Mouse (Mus musculus) lung, adult 18-20 months (tissue): ENCODE results near the gene Gm49321.

ENCODE experiments used
- DNase-seq, 2 experiments: peaks; one replicate each; pipeline ENCODE4 v3.0.0; 2022; ENCODE audit warnings: mixed read lengths in 2 of 2

The Gm49321 gene

GRCm38 (mm10) chr12:73937353-73937752 is at the start of gene Gm49321:
Gene Gm49321, plus strand, starts transcription at chr12:73937653.
- DNase-seq = no peak

- peak; percentile 27 to 64 for DNase-seq
Measured at GRCm38 (mm10) chr12:73888003-73888783, 49.3 kb upstream of the Gm49321 start.

- no peak for DNase-seq
Measured at GRCm38 (mm10) chr12:73889571-73889970, 47.9 kb upstream of the Gm49321 start.

- no peak for DNase-seq
Measured at GRCm38 (mm10) chr12:73890086-73890485, 47.4 kb upstream of the Gm49321 start.

GRCm38 (mm10) chr12:73892616-73893015 is 44.8 kb upstream of the Gm49321 start:
- DNase-seq = no peak

GRCm38 (mm10) chr12:73894838-73895237 is 42.6 kb upstream of the Gm49321 start:
- DNase-seq = no peak

- DNase-seq = no peak
Measured at GRCm38 (mm10) chr12:73895674-73896073, 41.8 kb upstream of the Gm49321 start.

GRCm38 (mm10) chr12:73896471-73896870 is 41.0 kb upstream of the Gm49321 start:
- no peak for DNase-seq

- no peak for DNase-seq
Measured at GRCm38 (mm10) chr12:73898281-73898680, 39.2 kb upstream of the Gm49321 start.

DNA sequence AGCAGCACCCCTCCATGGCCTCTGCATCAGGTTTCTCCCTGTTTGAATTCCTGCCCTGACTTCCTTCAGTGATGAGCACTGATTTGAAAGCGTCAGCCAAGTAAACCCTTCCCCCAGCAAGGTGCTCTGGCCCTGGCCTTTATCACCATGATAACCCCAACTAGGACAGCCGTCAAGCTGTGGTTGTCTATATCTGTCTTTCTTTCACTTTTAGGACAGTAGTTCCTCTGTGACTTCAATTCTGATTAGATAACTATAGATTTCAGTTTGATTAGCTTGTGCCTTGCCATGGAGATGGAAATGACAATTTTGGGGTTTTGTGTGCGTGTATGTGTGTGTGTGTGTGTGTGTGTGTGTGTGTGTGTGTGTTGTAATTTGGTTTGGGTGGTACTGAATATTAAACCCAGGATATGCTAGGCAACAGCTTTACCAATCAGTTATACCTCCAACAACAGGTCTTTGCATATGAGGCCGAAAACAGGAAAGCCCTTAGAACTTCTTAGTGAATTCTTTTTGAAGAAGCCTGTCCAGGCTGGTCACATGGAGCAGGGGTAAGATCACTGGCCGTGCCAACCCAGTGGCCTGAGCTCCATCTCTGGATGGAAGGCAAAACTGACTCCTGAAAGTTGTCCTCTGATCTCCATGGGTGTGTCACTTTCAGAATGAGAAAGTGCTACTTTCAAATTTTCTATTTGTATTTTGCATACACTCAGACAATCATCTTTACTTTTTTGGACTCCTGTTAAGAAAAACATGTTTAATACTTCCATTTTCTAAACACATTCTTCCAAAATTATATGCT is 33.1 kb upstream of the Gm49321 start:
- DNase-seq = no peak

- no peak for DNase-seq
Measured at GRCm38 (mm10) chr12:73905041-73905440, 32.4 kb upstream of the Gm49321 start.

- no peak for DNase-seq
Measured at GRCm38 (mm10) chr12:73905555-73905954, 31.9 kb upstream of the Gm49321 start.

DNA sequence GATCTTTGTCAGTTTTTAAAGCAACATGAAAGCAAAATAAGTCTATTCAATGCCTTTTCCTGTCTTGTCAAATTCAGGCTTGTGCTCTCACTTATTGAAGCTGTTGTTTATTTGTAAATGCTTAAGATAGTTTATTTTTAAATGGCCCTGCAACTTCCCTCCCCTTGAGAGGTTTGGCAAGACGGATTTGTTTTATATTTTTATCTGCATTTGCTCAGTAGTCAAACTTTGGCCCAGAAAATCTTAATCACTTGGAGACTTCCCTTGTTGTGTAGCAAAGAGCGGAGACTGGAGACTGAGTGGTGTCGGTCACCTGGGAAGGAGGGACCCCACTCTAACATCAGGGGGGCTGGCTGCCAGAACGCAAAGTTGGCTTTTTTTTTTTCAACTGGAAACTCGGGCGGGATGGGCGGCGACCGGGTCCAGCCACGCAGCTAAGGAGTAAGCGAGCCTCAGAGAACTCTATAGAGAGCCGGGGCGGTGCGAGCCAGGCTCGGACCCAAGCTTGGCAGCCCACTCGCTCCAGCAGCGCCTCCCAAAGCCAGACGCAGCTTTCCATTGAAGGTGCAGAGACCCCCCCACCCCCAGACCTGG is 30.3 kb upstream of the Gm49321 start:
- no peak for DNase-seq

DNA sequence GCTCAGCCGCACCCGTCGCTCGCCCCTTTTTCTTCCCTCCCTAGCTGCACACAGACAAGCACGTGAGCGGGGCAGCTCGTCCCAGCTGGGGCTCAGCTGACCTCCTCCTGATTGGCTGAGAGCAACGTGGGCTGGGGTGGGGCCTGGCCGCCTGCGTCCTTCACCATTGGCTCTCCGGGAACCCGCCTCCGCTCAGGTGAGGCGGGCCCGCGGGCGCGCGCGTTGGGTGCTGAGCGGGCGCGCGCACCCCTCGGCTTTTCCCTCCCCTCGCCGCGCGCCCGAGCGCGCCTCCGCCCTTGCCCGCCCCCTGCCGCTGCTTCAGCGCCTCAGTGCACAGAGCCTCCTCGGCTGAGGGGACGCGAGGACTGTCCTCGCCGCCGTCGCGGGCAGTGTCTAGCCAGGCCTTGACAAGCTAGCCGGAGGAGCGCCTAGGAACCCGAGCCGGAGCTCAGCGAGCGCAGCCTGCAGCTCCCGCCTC is 29.7 kb upstream of the Gm49321 start:
- DNase-seq = peak; percentile 97 to 98

DNA sequence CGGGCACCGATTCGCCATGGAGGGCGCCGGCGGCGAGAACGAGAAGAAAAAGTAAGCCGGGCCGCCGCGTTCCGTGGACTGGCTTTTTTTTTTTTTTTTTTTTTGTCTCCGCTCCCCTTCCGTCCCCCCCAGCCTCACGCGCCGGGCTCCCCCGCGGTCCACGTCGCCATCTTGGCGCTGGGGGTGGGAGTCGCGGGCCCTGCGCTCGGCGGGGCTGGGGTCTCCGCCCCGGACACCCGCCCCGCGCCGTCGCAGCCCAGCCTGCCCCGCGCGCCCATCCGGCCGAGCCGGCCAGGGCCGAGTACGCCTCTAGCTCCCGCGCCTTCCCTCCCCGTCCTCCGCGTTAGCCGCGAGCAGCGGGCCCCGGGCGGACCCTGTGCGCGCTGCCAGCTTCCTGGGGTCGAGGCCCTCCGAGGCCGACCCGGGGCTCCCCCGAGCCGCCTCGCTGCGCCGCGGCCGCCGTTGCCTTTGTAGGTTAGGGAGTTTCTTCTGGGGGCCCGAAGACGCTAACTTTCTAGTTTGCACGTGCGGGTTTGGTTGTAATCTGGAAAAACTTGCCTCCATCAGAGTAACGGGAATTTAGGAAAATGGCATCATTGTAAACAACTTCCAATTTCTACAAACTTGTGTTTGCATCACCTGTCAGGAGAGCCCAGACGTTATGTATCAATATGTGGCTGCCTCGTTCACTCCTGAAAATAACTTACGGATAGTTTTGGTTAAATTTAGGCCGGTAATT is 29.0 kb upstream of the Gm49321 start:
- DNase-seq = peak; percentile 53 to 67

- no peak for DNase-seq
Measured at GRCm38 (mm10) chr12:73909013-73909575, 28.4 kb upstream of the Gm49321 start.

- no peak for DNase-seq
Measured at GRCm38 (mm10) chr12:73918479-73918878, 19.0 kb upstream of the Gm49321 start.

DNA sequence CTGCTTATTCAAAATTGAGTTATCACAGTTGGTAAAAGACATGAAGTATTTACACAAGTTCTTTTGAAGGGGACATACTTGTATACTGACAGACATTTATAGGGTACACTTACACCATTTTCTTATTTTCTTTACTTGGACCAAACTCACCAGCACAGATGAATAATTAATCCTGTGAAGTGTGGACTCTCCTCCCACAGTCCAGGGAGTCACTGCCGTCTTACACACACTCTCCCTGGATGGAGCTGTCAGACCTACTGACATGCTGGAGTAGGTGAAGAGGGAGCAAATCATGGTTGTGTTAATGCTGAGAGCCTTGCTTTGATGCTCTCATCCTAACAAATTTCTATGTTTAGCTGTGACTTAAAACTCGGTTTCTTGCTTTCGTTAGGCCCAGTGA is 7.2 kb upstream of the Gm49321 start:
- no peak for DNase-seq

- DNase-seq = peak in 1 of 2 experiments; percentile 34
Measured at GRCm38 (mm10) chr12:73931274-73931673, 6.2 kb upstream of the Gm49321 start.

DNA sequence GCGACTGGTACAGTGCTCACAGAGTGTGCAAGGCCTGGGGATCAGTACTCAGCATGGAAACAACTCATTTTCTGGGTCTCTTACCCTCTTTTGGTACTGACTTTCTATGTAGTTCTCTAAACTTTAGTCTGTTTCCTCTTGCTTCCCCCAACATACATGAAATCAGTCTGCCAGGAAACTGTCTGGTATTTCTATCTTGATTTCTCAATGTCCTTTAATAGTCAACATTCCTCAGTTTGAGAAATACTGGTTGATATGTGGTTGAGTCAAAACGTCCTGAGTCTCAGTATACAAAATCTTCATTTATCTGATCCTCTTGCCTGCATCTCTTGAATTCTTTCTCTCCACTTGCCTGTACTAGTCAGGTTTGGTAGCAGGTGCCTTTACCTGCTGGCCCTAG is 2.9 kb upstream of the Gm49321 start:
- DNase-seq = no peak

- no peak for DNase-seq
Measured at GRCm38 (mm10) chr12:73939542-73939941, 2.1 kb downstream of the Gm49321 start.

DNA sequence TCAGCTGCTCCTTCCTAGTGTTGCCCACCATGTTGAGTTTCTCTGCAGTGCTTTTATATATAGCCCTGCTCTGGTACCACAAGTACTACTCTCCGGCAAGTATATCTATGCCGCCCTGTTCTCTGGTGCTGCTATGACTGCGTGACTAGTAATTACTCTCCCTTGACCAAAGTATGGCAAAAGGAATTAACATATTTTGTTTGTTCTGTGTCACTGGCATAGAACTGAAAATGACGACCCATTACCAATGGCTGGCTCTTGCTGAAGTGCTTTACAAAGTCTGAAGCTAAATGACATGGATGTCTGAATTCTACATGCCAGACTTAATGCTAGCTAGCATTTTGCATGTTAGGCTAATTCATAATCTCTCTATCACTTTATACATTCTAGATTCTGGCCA is 11.0 kb downstream of the Gm49321 start:
- no peak for DNase-seq
